Mouse (Mus musculus) hindlimb bud, embryonic 11.5 days (tissue): ENCODE data around the gene Aff3.

Experiments
- DNase-seq: peaks from one replicate; pipeline ENCODE4 v3.0.0-alpha.2; 2012; ENCODE audit warnings: low read depth, low spot score; ENCODE audit errors: extremely low spot score

Gene Aff3

GRCm38 (mm10) chr1:38546696-38547095 is 118.1 kb downstream of the Aff3 start:
- DNase-seq, result no peak

- no peak for DNase-seq
These were observed 119.3 kb downstream of the Aff3 start for GRCm38 (mm10) chr1:38545282-38545945.

GRCm38 (mm10) chr1:38544501-38544900 is 120.3 kb downstream of the Aff3 start:
- no peak for DNase-seq

- DNase-seq, result no peak
These were observed 123.2 kb downstream of the Aff3 start for GRCm38 (mm10) chr1:38541536-38541935.

GRCm38 (mm10) chr1:38536929-38537540 is 127.7 kb downstream of the Aff3 start:
- no peak for DNase-seq

GRCm38 (mm10) chr1:38532581-38532980 is 132.2 kb downstream of the Aff3 start:
- DNase-seq, result no peak

- no peak for DNase-seq
These were observed 136.1 kb downstream of the Aff3 start for GRCm38 (mm10) chr1:38528607-38529006.

GRCm38 (mm10) chr1:38526568-38526967 is 138.2 kb downstream of the Aff3 start:
- no peak for DNase-seq

GRCm38 (mm10) chr1:38521651-38522050 is 143.1 kb downstream of the Aff3 start:
- DNase-seq, result no peak

- no peak for DNase-seq
These were observed 148.5 kb downstream of the Aff3 start for GRCm38 (mm10) chr1:38516225-38516624.

- DNase-seq, result no peak
These were observed 150.1 kb downstream of the Aff3 start for GRCm38 (mm10) chr1:38514634-38515011.

GRCm38 (mm10) chr1:38513970-38514633 is 150.7 kb downstream of the Aff3 start:
- DNase-seq, result no peak

GRCm38 (mm10) chr1:38512258-38513081 is 152.3 kb downstream of the Aff3 start:
- peak; percentile 81 for DNase-seq

- no peak for DNase-seq
These were observed 153.7 kb downstream of the Aff3 start for GRCm38 (mm10) chr1:38511076-38511475.

- DNase-seq, result no peak
These were observed 155.5 kb downstream of the Aff3 start for GRCm38 (mm10) chr1:38509301-38509700.

- DNase-seq, result no peak
These were observed 157.0 kb downstream of the Aff3 start for GRCm38 (mm10) chr1:38507636-38508179.

GRCm38 (mm10) chr1:38506396-38506795 is 158.4 kb downstream of the Aff3 start:
- no peak for DNase-seq

- DNase-seq, result no peak
These were observed 161.2 kb downstream of the Aff3 start for GRCm38 (mm10) chr1:38503431-38504089.

- no peak for DNase-seq
These were observed 162.0 kb downstream of the Aff3 start for GRCm38 (mm10) chr1:38502797-38503196.

GRCm38 (mm10) chr1:38501231-38501630 is 163.5 kb downstream of the Aff3 start:
- DNase-seq, result no peak

- no peak for DNase-seq
These were observed 165.3 kb downstream of the Aff3 start for GRCm38 (mm10) chr1:38499500-38499899.
